Mouse (Mus musculus): ENCODE measurements at regions not wholly inside any gene's neighbourhood (a gene's known extent, or its start where the extent isn't known, plus 50 kb on each side); places are given as distances from the start of the nearest gene placed in this dataset.

GRCm38 (mm10) chr3:117087646-117088045, 118.9 kb upstream of the Palmd start:
- TF ChIP-seq CTCF (IDR thresholded peaks at IDR 0.05; ENCODE audit: low read depth), result no peak
- TF ChIP-seq EP300 (IDR thresholded peaks at IDR 0.05; ENCODE audit: low read depth), result no peak

All from liver, postnatal 0 days (tissue).